Comparison of ENCODE assay signal across 8 mouse cellular contexts in genomic region chr14:103069864-103070611, GRCm38 (mm10). TPM values are rescaled to one million over a fixed set of nuclear protein-coding genes. Genes with fewer than 3 reads are reported as not detected.
A peak's percentile ranks its signal among the peaks of the same experiment; 100 is the strongest.
DNase-seq lines count a peak whose midpoint lies in the region; ATAC-seq lines count a peak whose summit lies in the region.

Gene Cln5, plus strand, starts transcription at chr14:103070216.

- no peaks in the 10 kb centered on the region for H3K9me3 ChIP-seq in megakaryocyte, embryonic 14.5 days

- peak within 1 kb of the TSS; percentile 96 for H3K4me3 ChIP-seq in megakaryocyte, embryonic 14.5 days (replicated peaks)

- peak; percentile 99 for DNase-seq in ZHBTc4 (ENCODE audit: low read depth, low spot score)
- DNase-seq in gastrocnemius, adult 8-10 months (ENCODE audit: low spot score in 2 of 2) = peak; percentile 86 to 92
- peak; percentile 85 for DNase-seq in hindlimb bud, embryonic 11.5 days (ENCODE audit: extremely low spot score, low read depth, low spot score)
- peak; percentile 72 to 89 for DNase-seq in left cerebral cortex, adult 8-10 months (ENCODE audit: low spot score in 2 of 2)
- DNase-seq in right cerebral cortex, postnatal 10 days (ENCODE audit: low spot score in 2 of 2) = peak; percentile 92 to 93
- peak; percentile 93 for DNase-seq in urinary bladder, postnatal 25 days (ENCODE audit: low spot score)

- peak; percentile 82 for ATAC-seq in common myeloid progenitor, adult 5-6 weeks (replicated peaks; ENCODE audit: low read depth, poor library complexity, severe bottlenecking)

- H3K4me1 ChIP-seq in megakaryocyte, embryonic 14.5 days = peaks cover 52% of the 10 kb centered on the region

- H3K36me3 ChIP-seq in megakaryocyte, embryonic 14.5 days (replicated peaks; ENCODE audit: low read length) = peaks cover 34% of the 10 kb centered on the region

- no peaks in the 10 kb centered on the region for H3K27me3 ChIP-seq in megakaryocyte, embryonic 14.5 days (replicated peaks)

RNA-seq across cellular contexts. Expression of gene Cln5, which starts in this region (rescaled TPM):
- total RNA-seq in common myeloid progenitor, adult 5-6 weeks (2017) = 23.6 and 34.8 TPM in 2 replicates
- 10 to 100 TPM; 11.1 to 12.4 (median 11.8) TPM for total RNA-seq in gastrocnemius, adult 8-10 months (2022)
- 10 to 100 TPM; 10.4 to 16.2 (median 13.1) TPM for total RNA-seq in left cerebral cortex, adult 8-10 months (2022)
- 1.8 and 3.6 TPM in 2 replicates for polyA plus RNA-seq in megakaryocyte, embryonic 14.5 days (2012; ENCODE audit: insufficient read depth, low replicate concordance)

Comparison
In these comparisons a context has a peak if more than half of its experiments do, and no peak if none do; other contexts are left out.
1. Peak in every context shown above with its lines: DNase-seq, ATAC-seq and H3K4me3 ChIP-seq.